Mouse (Mus musculus) limb, embryonic 13.5 days (tissue): ENCODE measurements at regions not wholly inside any gene's neighbourhood (a gene's known extent, or its start where the extent isn't known, plus 50 kb on each side); places are given as distances from the start of the nearest gene placed in this dataset.

Source experiments
- ATAC-seq: fragments of 200-750 bp; cut with Nextera tagmentation; 2 replicates; pipeline ENCODE4 v1.8.0; 2017; ENCODE audit warnings: low read depth, moderate number of reproducible peaks, moderate TSS enrichment; ENCODE audit not compliant: low FRiP score
- H3K27ac ChIP-seq: fragments of 300-500 bp; sonication (generic); 2 replicates; pipeline ENCODE4 v1.5.1; 2015; ENCODE audit warnings: inconsistent platforms, mild to moderate bottlenecking, moderate library complexity
- H3K27me3 ChIP-seq: fragments of 300-500 bp; sonication (generic); 2 replicates; pipeline ENCODE4 v1.6.1; 2015; ENCODE audit warnings: mild to moderate bottlenecking, inconsistent platforms
- H3K36me3 ChIP-seq: fragments of 300-500 bp; sonication (generic); 2 replicates; pipeline ENCODE4 v1.6.1; 2015; ENCODE audit warnings: inconsistent platforms, mild to moderate bottlenecking, moderate library complexity
- H3K4me1 ChIP-seq: fragments of 300-500 bp; sonication (generic); 2 replicates; pipeline ENCODE4 v1.6.1; 2015; ENCODE audit warnings: inconsistent platforms
- H3K4me2 ChIP-seq: fragments of 300-500 bp; sonication (generic); replicated peaks from 2 replicates; pipeline ENCODE4 v1.6.1; 2015; ENCODE audit warnings: inconsistent platforms, mild to moderate bottlenecking, moderate library complexity
- H3K4me3 ChIP-seq: fragments of 300-500 bp; sonication (generic); 2 replicates; pipeline ENCODE4 v1.5.1; 2015; ENCODE audit warnings: moderate library complexity, mild to moderate bottlenecking, inconsistent platforms
- H3K9ac ChIP-seq: fragments of 300-500 bp; sonication (generic); 2 replicates; pipeline ENCODE4 v1.6.1; 2015; ENCODE audit warnings: mild to moderate bottlenecking, inconsistent platforms
- H3K9me3 ChIP-seq: fragments of 300-500 bp; sonication (generic); 2 replicates; pipeline ENCODE4 v1.6.1; 2016; ENCODE audit warnings: inconsistent platforms
- WGBS: fragments of 180-500 bp; shearing (Covaris S2); methylation state at CpG from one replicate; pipeline ENCODE4 v1.1.7; 2015; 5-methylcytosine and 5-hydroxymethylcytosine counted together

DNA sequence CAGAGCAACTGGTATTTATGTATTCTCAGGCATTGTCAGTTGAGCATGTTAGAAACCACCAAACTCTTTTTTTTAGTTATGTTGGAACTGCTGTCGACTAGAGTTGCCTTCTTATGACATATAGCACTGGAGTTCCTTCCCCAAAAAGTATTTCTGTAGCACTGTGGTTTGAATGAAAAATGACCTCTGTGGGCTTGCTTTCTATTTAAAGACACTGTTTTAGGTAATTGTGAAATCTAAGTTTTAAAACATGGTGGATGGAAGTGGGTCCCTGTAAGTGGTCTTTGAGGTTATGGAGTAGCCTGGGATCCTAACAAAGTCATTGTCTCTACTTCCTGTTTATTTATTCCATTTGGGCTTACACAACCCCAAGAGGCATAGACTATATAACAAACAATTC lies 93.2 kb upstream of the Mrps30 start:
- Histone ChIP-seq H3K9me3 (no peaks in the 10 kb centered on the region), H3K27ac (no peak overlapping the region), H3K4me3 (no peak overlapping the region), H3K4me1 (0 out of 2 replicates have a peak, but pooled peaks cover 3% of the 10 kb centered on the region), H3K9ac (no peak overlapping the region), H3K27me3 (no peaks in the 10 kb centered on the region), H3K4me2 (no peak overlapping the region), H3K36me3 (no peaks in the 10 kb centered on the region)
- no peak for ATAC-seq
- 88% methylated on average over 1 of the region's 1 CpGs for WGBS

DNA sequence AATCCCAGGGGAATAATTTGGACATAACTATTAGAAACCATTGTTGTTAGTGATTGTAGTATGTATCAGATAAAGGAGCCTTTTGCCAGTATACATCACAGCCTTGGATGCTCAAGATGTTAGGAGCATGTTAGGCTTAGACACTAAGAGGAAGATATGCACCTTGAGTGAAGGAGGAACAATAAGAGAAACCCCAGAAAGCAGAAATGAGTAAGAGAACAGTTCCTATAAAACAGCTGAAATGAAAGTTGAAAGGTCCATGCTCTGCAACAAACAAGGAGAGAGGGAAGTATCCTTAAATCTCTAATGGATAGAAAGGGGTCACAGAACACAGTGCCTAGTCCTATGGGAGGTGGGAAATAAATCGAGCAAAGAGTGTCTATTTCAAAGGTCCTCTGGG lies 91.4 kb upstream of the Mrps30 start:
- H3K9me3 ChIP-seq = no peaks in the 10 kb centered on the region
- H3K27me3 ChIP-seq = no peaks in the 10 kb centered on the region
- H3K9ac ChIP-seq = no peak overlapping the region
- WGBS = 53% methylated on average over 1 of the region's 1 CpGs
- no peaks in the 10 kb centered on the region for H3K36me3 ChIP-seq
- 0 out of 2 replicates have a peak, but pooled peaks cover 3% of the 10 kb centered on the region for H3K4me1 ChIP-seq
- no peak overlapping the region for H3K4me2 ChIP-seq
- H3K27ac ChIP-seq = no peak overlapping the region
- no peak for ATAC-seq
- H3K4me3 ChIP-seq = no peak overlapping the region

DNA sequence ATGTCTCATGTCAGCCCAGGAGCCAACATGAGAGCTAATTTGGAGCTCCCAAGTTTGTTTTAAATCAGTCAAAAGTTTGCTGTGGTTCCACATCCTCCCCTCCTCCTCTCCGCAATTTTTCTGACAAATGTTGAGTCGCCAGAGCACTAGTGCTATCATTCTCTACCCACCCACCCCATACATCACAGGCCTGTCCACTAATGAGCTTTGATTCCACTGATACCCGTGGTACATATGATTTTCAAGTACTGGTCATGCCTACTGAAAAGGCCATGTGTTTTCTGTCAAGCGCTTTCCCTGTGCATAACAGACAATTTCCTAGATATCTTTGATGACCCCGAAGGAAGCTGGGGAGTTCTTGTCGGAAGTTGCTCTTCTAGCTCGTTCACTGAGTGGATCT lies 85.5 kb upstream of the Mrps30 start:
- H3K27me3 ChIP-seq = no peaks in the 10 kb centered on the region
- no peak overlapping the region for H3K4me3 ChIP-seq
- no peak overlapping the region for H3K4me2 ChIP-seq
- H3K9ac ChIP-seq = no peak overlapping the region
- peaks cover 11% of the 10 kb centered on the region; the same call in 1 of the 2 replicates for H3K4me1 ChIP-seq
- 40% methylated on average over 7 of the region's 7 CpGs for WGBS
- no peaks in the 10 kb centered on the region for H3K9me3 ChIP-seq
- no peak overlapping the region for H3K27ac ChIP-seq
- H3K36me3 ChIP-seq = no peaks in the 10 kb centered on the region
- ATAC-seq = no peak

DNA sequence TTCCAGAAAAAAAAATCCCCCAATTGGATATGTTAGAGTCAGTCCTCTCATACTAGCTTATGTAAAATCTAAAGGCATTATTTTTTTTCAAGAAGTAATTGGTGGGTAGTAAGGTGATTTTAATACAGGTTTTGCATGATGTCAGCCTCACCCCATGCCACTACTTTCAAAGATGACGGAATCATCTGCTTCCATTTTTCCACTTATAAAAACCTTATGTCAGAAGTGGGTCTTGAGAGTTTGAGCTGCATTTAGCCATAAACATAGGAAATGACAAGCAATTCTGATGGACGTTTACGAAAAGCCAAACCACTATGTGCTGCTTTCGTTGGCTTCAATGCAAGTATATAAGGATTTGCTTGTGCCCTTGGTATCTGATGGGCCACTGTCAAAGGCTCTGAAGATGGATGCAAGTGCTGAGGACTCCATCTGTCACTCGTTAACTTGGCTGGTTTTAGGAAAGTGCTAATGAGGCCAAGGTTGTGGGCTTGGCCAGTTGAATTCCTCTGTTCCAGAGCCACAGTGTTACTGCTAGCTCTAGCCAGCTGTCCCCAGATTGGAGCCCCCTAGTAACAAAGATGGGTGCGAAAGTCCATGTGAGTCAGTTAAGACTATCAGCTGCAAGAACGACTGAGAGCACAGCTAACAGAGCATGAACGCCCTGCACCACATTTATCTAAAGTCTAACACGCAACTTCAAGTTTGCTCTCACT lies 72.8 kb upstream of the Mrps30 start:
- Histone ChIP-seq H3K36me3 (no peaks in the 10 kb centered on the region), H3K9me3 (no peaks in the 10 kb centered on the region), H3K4me2 (no peak overlapping the region), H3K4me3 (no peak overlapping the region), H3K9ac (no peak overlapping the region), H3K4me1 (peaks cover 7% of the 10 kb centered on the region; the same call in 1 of the 2 replicates), H3K27me3 (no peaks in the 10 kb centered on the region), H3K27ac (0 out of 2 replicates have a peak overlapping the region, but pooled peaks have one; percentile 28)
- 43% methylated on average over 9 of the region's 9 CpGs for WGBS
- no peak for ATAC-seq

DNA sequence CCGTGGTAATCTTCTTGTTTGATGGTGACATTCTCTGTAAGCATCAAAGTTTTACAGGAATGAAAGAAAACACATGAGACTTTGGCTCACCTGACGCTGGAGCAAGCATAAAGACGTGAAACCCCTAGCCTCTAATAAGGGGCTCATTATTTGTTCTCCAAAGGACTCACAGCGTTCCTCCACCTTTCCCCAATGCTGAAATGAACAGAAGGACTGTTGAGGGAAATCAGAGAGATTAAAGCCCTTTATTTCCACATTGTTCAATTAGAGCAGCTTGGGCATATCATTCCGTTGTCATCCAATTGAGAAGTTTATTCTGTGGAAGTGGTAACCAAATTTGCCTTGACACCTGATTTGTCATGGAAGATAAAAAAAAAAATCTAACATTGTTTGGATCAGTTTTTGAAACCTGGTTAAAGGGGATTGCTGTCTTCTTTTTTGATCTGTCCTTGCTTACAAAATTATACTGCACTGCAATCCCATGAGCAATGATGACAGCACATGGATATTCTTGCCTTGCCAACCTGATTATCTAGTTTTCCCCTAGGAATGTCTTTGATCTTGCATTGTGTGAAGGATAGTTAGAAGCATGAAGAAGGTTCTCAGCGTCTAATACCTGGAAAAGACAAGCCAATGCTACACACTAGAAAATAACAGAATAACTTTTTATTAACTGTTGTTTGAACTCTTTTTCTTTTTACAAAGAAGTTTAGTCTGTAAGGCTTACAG lies 62.1 kb upstream of the Mrps30 start:
- no peaks in the 10 kb centered on the region for H3K4me1 ChIP-seq
- H3K9me3 ChIP-seq = no peaks in the 10 kb centered on the region
- H3K36me3 ChIP-seq = no peaks in the 10 kb centered on the region
- H3K4me3 ChIP-seq = no peak overlapping the region
- 65% methylated on average over 6 of the region's 6 CpGs for WGBS
- ATAC-seq = no peak
- no peaks in the 10 kb centered on the region for H3K27me3 ChIP-seq
- H3K9ac ChIP-seq = no peak overlapping the region
- H3K27ac ChIP-seq = no peak overlapping the region
- no peak overlapping the region for H3K4me2 ChIP-seq

DNA sequence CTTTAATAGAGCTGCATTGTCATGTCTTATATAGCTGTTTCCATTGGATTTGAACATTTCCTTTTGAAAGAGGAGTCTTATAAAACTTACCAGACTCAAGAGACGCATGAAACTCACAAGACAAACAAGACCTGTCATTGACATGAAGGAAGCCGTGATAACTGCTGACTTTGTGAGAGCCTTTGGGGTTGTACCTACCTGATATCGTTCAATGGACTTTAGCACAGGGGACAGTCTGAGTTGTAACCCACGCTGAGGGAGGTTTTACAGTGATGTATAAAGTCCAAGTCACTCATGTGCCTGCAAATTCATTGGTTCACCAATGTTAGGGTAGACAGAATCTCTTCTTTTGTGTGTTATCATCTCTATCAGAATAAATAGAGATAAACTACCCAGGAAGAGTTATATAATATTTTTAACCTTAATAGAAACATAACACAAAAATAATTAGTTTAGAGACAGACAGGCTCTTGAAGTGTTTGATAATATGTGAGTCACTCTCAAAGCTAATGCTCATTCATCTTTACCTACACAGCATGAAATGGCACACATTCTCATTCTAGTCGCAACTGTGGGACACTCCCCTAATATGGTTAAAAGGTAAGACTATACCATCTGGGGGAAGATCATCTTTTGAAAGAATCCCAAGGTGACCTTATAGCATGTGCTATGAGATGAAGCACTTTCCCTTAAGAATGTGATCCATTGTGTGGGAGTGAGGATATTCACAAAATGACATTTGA lies 54.4 kb upstream of the Mrps30 start:
- no peaks in the 10 kb centered on the region for H3K36me3 ChIP-seq
- H3K4me3 ChIP-seq = no peak overlapping the region
- no peaks in the 10 kb centered on the region for H3K4me1 ChIP-seq
- H3K27me3 ChIP-seq = no peaks in the 10 kb centered on the region
- H3K27ac ChIP-seq = no peak overlapping the region
- H3K9me3 ChIP-seq = no peaks in the 10 kb centered on the region
- WGBS = 90% methylated on average over 5 of the region's 5 CpGs
- H3K4me2 ChIP-seq = no peak overlapping the region
- no peak overlapping the region for H3K9ac ChIP-seq
- ATAC-seq = no peak
